8 mouse cellular contexts compared by ENCODE assay signal in genomic region chr19:57039258-57039657, GRCm38 (mm10). TPM values are rescaled to one million over a fixed set of nuclear protein-coding genes. Genes with fewer than 3 reads are reported as not detected.
A peak's percentile ranks its signal among the peaks of the same experiment; 100 is the strongest.
DNase-seq lines count a peak whose midpoint lies in the region; ATAC-seq and TF ChIP-seq lines count a peak whose summit lies in the region.

No protein-coding gene starts in this region.

- no peaks in the 10 kb centered on the region for H3K9me3 ChIP-seq in hindbrain, embryonic 10.5 days
- H3K9me3 ChIP-seq in hindbrain, embryonic 16.5 days (ENCODE audit: control insufficient read depth, low read length) = no peaks in the 10 kb centered on the region
- no peaks in the 10 kb centered on the region for H3K9me3 ChIP-seq in stomach, postnatal 0 days (ENCODE audit: control insufficient read depth, low read length)
- no peaks in the 10 kb centered on the region for H3K9me3 ChIP-seq in forebrain, embryonic 15.5 days

- ATAC-seq in hindbrain, embryonic 16.5 days = no peak
- no peak for ATAC-seq in stomach, postnatal 0 days (ENCODE audit: low FRiP score, low TSS enrichment)
- ATAC-seq in forebrain, embryonic 15.5 days (replicated peaks) = no peak

- H3K36me3 ChIP-seq in hindbrain, embryonic 10.5 days = 0 out of 2 replicates have a peak, but pooled peaks cover 4% of the 10 kb centered on the region
- peaks cover 14% of the 10 kb centered on the region for H3K36me3 ChIP-seq in hindbrain, embryonic 16.5 days (ENCODE audit: control insufficient read depth, insufficient read depth, low read length)
- H3K36me3 ChIP-seq in thymus, adult 2 months (ENCODE audit: control insufficient read depth, insufficient read depth, low read length) = peaks cover 98% of the 10 kb centered on the region
- peaks cover 6% of the 10 kb centered on the region; the same call in 1 of the 2 replicates for H3K36me3 ChIP-seq in stomach, postnatal 0 days (ENCODE audit: control insufficient read depth, insufficient read depth, low read length)
- H3K36me3 ChIP-seq in forebrain, embryonic 15.5 days = 0 out of 2 replicates have a peak, but pooled peaks cover 4% of the 10 kb centered on the region

- no peak overlapping the region for H3K4me3 ChIP-seq in hindbrain, embryonic 10.5 days
- H3K4me3 ChIP-seq in hindbrain, embryonic 16.5 days (ENCODE audit: low read length) = no peak overlapping the region
- H3K4me3 ChIP-seq in thymus, adult 2 months (ENCODE audit: control insufficient read depth, insufficient read depth, low read length) = no peak overlapping the region
- no peak overlapping the region for H3K4me3 ChIP-seq in stomach, postnatal 0 days (ENCODE audit: low read depth, low read length)
- no peak overlapping the region for H3K4me3 ChIP-seq in forebrain, embryonic 15.5 days

- no peak overlapping the region for H3K27ac ChIP-seq in hindbrain, embryonic 10.5 days
- no peak overlapping the region for H3K27ac ChIP-seq in hindbrain, embryonic 16.5 days (ENCODE audit: low read depth, low read length)
- H3K27ac ChIP-seq in thymus, adult 2 months (ENCODE audit: control insufficient read depth, insufficient read depth, low read length) = no peak overlapping the region
- no peak overlapping the region for H3K27ac ChIP-seq in stomach, postnatal 0 days (replicated peaks)
- H3K27ac ChIP-seq in forebrain, embryonic 15.5 days (replicated peaks) = no peak overlapping the region

- WGBS in hindbrain, embryonic 10.5 days = 72% methylated on average over 6 of the region's 6 CpGs
- 70% methylated on average over 6 of the region's 6 CpGs for WGBS in hindbrain, embryonic 16.5 days
- 79% methylated on average over 6 of the region's 6 CpGs for WGBS in thymus, adult 2 months
- WGBS in stomach, postnatal 0 days = 66% methylated on average over 6 of the region's 6 CpGs
- 64% methylated on average over 6 of the region's 6 CpGs for WGBS in forebrain, embryonic 15.5 days

- TF ChIP-seq CTCF in thymus, adult 2 months (IDR thresholded peaks at IDR 0.05; ENCODE audit: borderline replicate concordance, control insufficient read depth, extremely low read depth, insufficient read depth, low read length, poor library complexity) = 0 out of 2 replicates have a peak, but pooled peaks have one; percentile 29
- peak; percentile 79 for TF ChIP-seq CTCF in stomach, postnatal 0 days (IDR thresholded peaks at IDR 0.05; ENCODE audit: low read depth)

- H3K9ac ChIP-seq in hindbrain, embryonic 16.5 days (ENCODE audit: low read depth, low read length) = no peak overlapping the region
- H3K9ac ChIP-seq in stomach, postnatal 0 days (ENCODE audit: low read length) = no peak overlapping the region
- H3K9ac ChIP-seq in forebrain, embryonic 15.5 days (replicated peaks) = no peak overlapping the region

- no peak overlapping the region for H3K4me2 ChIP-seq in hindbrain, embryonic 16.5 days (ENCODE audit: low read length)
- H3K4me2 ChIP-seq in stomach, postnatal 0 days (replicated peaks; ENCODE audit: low read depth) = no peak overlapping the region
- no peak overlapping the region for H3K4me2 ChIP-seq in forebrain, embryonic 15.5 days (replicated peaks)

- peaks cover 17% of the 10 kb centered on the region for H3K4me1 ChIP-seq in hindbrain, embryonic 10.5 days (replicated peaks)
- H3K4me1 ChIP-seq in hindbrain, embryonic 16.5 days (ENCODE audit: control insufficient read depth, insufficient read depth, low read depth, low read length) = no peaks in the 10 kb centered on the region
- no peaks in the 10 kb centered on the region for H3K4me1 ChIP-seq in thymus, adult 2 months (replicated peaks; ENCODE audit: control insufficient read depth, insufficient read depth, low read length)
- no peaks in the 10 kb centered on the region for H3K4me1 ChIP-seq in stomach, postnatal 0 days (replicated peaks; ENCODE audit: control insufficient read depth, insufficient read depth)
- H3K4me1 ChIP-seq in forebrain, embryonic 15.5 days = no peaks in the 10 kb centered on the region

- no peak for TF ChIP-seq EP300 in stomach, postnatal 0 days (optimal IDR thresholded peaks at IDR 0.05)

- no peaks in the 10 kb centered on the region for H3K27me3 ChIP-seq in hindbrain, embryonic 10.5 days (ENCODE audit: insufficient read depth, poor library complexity, severe bottlenecking)
- no peaks in the 10 kb centered on the region for H3K27me3 ChIP-seq in hindbrain, embryonic 16.5 days (replicated peaks; ENCODE audit: control insufficient read depth, insufficient read depth, low read length)
- H3K27me3 ChIP-seq in thymus, adult 2 months (ENCODE audit: control insufficient read depth, insufficient read depth, low read length) = no peaks in the 10 kb centered on the region
- H3K27me3 ChIP-seq in stomach, postnatal 0 days (ENCODE audit: control insufficient read depth, insufficient read depth, low read length) = no peaks in the 10 kb centered on the region
- no peaks in the 10 kb centered on the region for H3K27me3 ChIP-seq in forebrain, embryonic 15.5 days

- TF ChIP-seq POLR2A in thymus, adult 2 months (IDR thresholded peaks at IDR 0.05; ENCODE audit: control insufficient read depth, extremely low read depth, insufficient read depth, low read length, poor library complexity) = no peak

- peak; percentile 14 for DNase-seq in hindbrain, embryonic 10.5 days (ENCODE audit: low spot score)
- peak; percentile 26 for DNase-seq in thymus, adult 2 months
- no peak for DNase-seq in thymus, adult 18-20 months
- peak; percentile 66 for DNase-seq in embryo, embryonic 11 days
- DNase-seq in stomach, postnatal 0 days (ENCODE audit: low spot score) = no peak
- no peak for DNase-seq in adrenal gland, postnatal 4 days (ENCODE audit: low spot score in 2 of 2)

RNA-seq across cellular contexts. Expression of gene Afap1l2, which starts 31.2 kb away (rescaled TPM):
- 3.8 and 5.9 TPM in 2 replicates for polyA plus RNA-seq in hindbrain, embryonic 10.5 days (2016; fragmentation: Nextera tagmentation; extraction: Ambion mirVana)
- 13.9 and 16.4 TPM in 2 replicates for polyA plus RNA-seq in hindbrain, embryonic 16.5 days (2015; fragmentation: Nextera tagmentation; extraction: Ambion mirVana)
- 4.7 and 5.9 TPM in 2 replicates for polyA plus RNA-seq in thymus, adult 2 months (2012; rRNA removed)
- polyA plus RNA-seq in stomach, postnatal 0 days (2015; fragmentation: Nextera tagmentation; extraction: Ambion mirVana) = 9.0 and 11.0 TPM in 2 replicates
- polyA plus RNA-seq in forebrain, embryonic 15.5 days (2015; fragmentation: Nextera tagmentation; extraction: Ambion mirVana) = 5.9 and 6.8 TPM in 2 replicates
- 10 to 100 TPM; 20.5 to 20.6 TPM for total RNA-seq in adrenal gland, postnatal 4 days (2021)

Comparison
In these comparisons a context has a peak if more than half of its experiments do, and no peak if none do; other contexts are left out.
1. DNase-seq: peak in hindbrain, embryonic 10.5 days (single experiment), thymus, adult 2 months (single experiment) and embryo, embryonic 11 days (single experiment); none in thymus, adult 18-20 months (0 of 2), stomach, postnatal 0 days (single experiment) and adrenal gland, postnatal 4 days (0 of 2).